Mouse (Mus musculus): Measurements from ENCODE around the gene Tceanc2. TPM values are rescaled to one million over a fixed set of nuclear protein-coding genes. Genes with fewer than 3 reads are reported as not detected.
A peak's percentile ranks its signal among the peaks of the same experiment; 100 is the strongest.

Gene Tceanc2
- 10 to 100 TPM; 15.0 to 20.8 TPM for total RNA-seq (2021)

- intact Hi-C loops (cut with DNase I): loop anchor here (5.0 kb wide), 2 partner anchors 68 to 337 kb away; no protein-coding TSS in a partner anchor
- DNase-seq (ENCODE audit: low spot score in 2 of 2): peak; percentile 42 to 57
Measured at GRCm38 (mm10) chr4:107178830-107179490, at the start of gene Tceanc2. TSS of gene Tceanc2 (minus strand) at chr4:107179116.

- intact Hi-C loops (cut with DNase I): no loop called here
- DNase-seq (ENCODE audit: low spot score in 2 of 2): no peak
Measured at GRCm38 (mm10) chr4:107226313-107226712, 47.4 kb upstream of the Tceanc2 start.

GRCm38 (mm10) chr4:107223225-107224204 lies 44.6 kb upstream of the Tceanc2 start:
- DNase-seq (ENCODE audit: low spot score in 2 of 2): no peak
- intact Hi-C loops (cut with DNase I): no loop called here

GRCm38 (mm10) chr4:107221524-107221923 lies 42.6 kb upstream of the Tceanc2 start:
- no peak for DNase-seq (ENCODE audit: low spot score in 2 of 2)
- intact Hi-C loops (cut with DNase I): no loop called here

- no peak for DNase-seq (ENCODE audit: low spot score in 2 of 2)
- intact Hi-C loops (cut with DNase I): no loop called here
Measured at GRCm38 (mm10) chr4:107217574-107217973, 38.7 kb upstream of the Tceanc2 start.

GRCm38 (mm10) chr4:107213279-107214011 lies 34.5 kb upstream of the Tceanc2 start:
- intact Hi-C loops (cut with DNase I): no loop called here
- DNase-seq (ENCODE audit: low spot score in 2 of 2): no peak

GRCm38 (mm10) chr4:107211936-107212335 lies 33.0 kb upstream of the Tceanc2 start:
- intact Hi-C loops (cut with DNase I): no loop called here
- no peak for DNase-seq (ENCODE audit: low spot score in 2 of 2)

GRCm38 (mm10) chr4:107211465-107211864 lies 32.5 kb upstream of the Tceanc2 start:
- intact Hi-C loops (cut with DNase I): no loop called here
- no peak for DNase-seq (ENCODE audit: low spot score in 2 of 2)

GRCm38 (mm10) chr4:107210483-107211097 lies 31.7 kb upstream of the Tceanc2 start:
- no peak for DNase-seq (ENCODE audit: low spot score in 2 of 2)
- intact Hi-C loops (cut with DNase I): no loop called here

- no peak for DNase-seq (ENCODE audit: low spot score in 2 of 2)
- intact Hi-C loops (cut with DNase I): no loop called here
Measured at GRCm38 (mm10) chr4:107208880-107209279, 30.0 kb upstream of the Tceanc2 start, which contains the start of gene Ldlrad1. TSS of gene Ldlrad1 (plus strand) at chr4:107209180.

GRCm38 (mm10) chr4:107207016-107207415 lies 28.1 kb upstream of the Tceanc2 start:
- DNase-seq (ENCODE audit: low spot score in 2 of 2): no peak

GRCm38 (mm10) chr4:107203001-107203400 lies 24.1 kb upstream of the Tceanc2 start:
- intact Hi-C loops (cut with DNase I): no loop called here
- DNase-seq (ENCODE audit: low spot score in 2 of 2): no peak

More at GRCm38 (mm10) chr4:107207016-107207415, 28.1 kb upstream of the Tceanc2 start:
- intact Hi-C loops (cut with DNase I): no loop called here

- intact Hi-C loops (cut with DNase I): no loop called here
- no peak for DNase-seq (ENCODE audit: low spot score in 2 of 2)
Measured at GRCm38 (mm10) chr4:107201779-107202178, 22.9 kb upstream of the Tceanc2 start.

GRCm38 (mm10) chr4:107198072-107198471 lies 19.2 kb upstream of the Tceanc2 start:
- intact Hi-C loops (cut with DNase I): loop anchor here (5.0 kb wide), 1 partner anchor 34 kb away; no protein-coding TSS in a partner anchor

GRCm38 (mm10) chr4:107196454-107196853 lies 17.5 kb upstream of the Tceanc2 start:
- intact Hi-C loops (cut with DNase I): loop anchor here (5.0 kb wide), 1 partner anchor 36 kb away; no protein-coding TSS in a partner anchor
- no peak for DNase-seq (ENCODE audit: low spot score in 2 of 2)

More at GRCm38 (mm10) chr4:107198072-107198471, 19.2 kb upstream of the Tceanc2 start:
- DNase-seq (ENCODE audit: low spot score in 2 of 2): no peak

- intact Hi-C loops (cut with DNase I): no loop called here
- no peak for DNase-seq (ENCODE audit: low spot score in 2 of 2)
Measured at GRCm38 (mm10) chr4:107193841-107194240, 14.9 kb upstream of the Tceanc2 start.

- intact Hi-C loops (cut with DNase I): loop anchor here (10.0 kb wide), 1 partner anchor 159 kb away; no protein-coding TSS in a partner anchor
Measured at GRCm38 (mm10) chr4:107185703-107186102, 6.8 kb upstream of the Tceanc2 start.

GRCm38 (mm10) chr4:107183203-107183602 lies 4.3 kb upstream of the Tceanc2 start:
- DNase-seq (ENCODE audit: low spot score in 2 of 2): no peak
- intact Hi-C loops (cut with DNase I): loop anchor here (10.0 kb wide), 1 partner anchor 162 kb away; no protein-coding TSS in a partner anchor

More at GRCm38 (mm10) chr4:107185703-107186102, 6.8 kb upstream of the Tceanc2 start:
- no peak for DNase-seq (ENCODE audit: low spot score in 2 of 2)

- intact Hi-C loops (cut with DNase I): loop anchor here (10.0 kb wide), 1 partner anchor 162 kb away; no protein-coding TSS in a partner anchor
- DNase-seq (ENCODE audit: low spot score in 2 of 2): no peak
Measured at GRCm38 (mm10) chr4:107182796-107183195, 3.9 kb upstream of the Tceanc2 start.
